Mouse (Mus musculus) liver, embryonic 16.5 days (tissue): Measurements from ENCODE around the gene Krt33a. TPM values are rescaled to one million over a fixed set of nuclear protein-coding genes. Genes with fewer than 3 reads are reported as not detected.

ENCODE experiments used
- ATAC-seq: fragments of 200-750 bp; cut with Nextera tagmentation; 2 replicates; pipeline ENCODE4 v1.8.0; 2017; ENCODE audit warnings: low read depth, mild to moderate bottlenecking, moderate number of reproducible peaks, moderate library complexity
- H3K27ac ChIP-seq: fragments of 300-500 bp; sonication (generic); 2 replicates; pipeline ENCODE4 v1.5.1; 2014; ENCODE audit warnings: mild to moderate bottlenecking, low read length
- H3K27me3 ChIP-seq: fragments of 300-500 bp; sonication (generic); 2 replicates; pipeline ENCODE4 v1.6.1; 2014; ENCODE audit warnings: low read depth, low read length, mixed read lengths; ENCODE audit not compliant: control insufficient read depth, insufficient read depth
- H3K36me3 ChIP-seq: fragments of 300-500 bp; sonication (generic); 2 replicates; pipeline ENCODE4 v1.6.1; 2014; ENCODE audit warnings: mild to moderate bottlenecking; ENCODE audit not compliant: control insufficient read depth, insufficient read depth
- H3K4me1 ChIP-seq: fragments of 300-500 bp; sonication (generic); 2 replicates; pipeline ENCODE4 v1.6.1; 2014; ENCODE audit warnings: low read depth, low read length, mixed read lengths; ENCODE audit not compliant: control insufficient read depth
- H3K4me2 ChIP-seq: fragments of 300-500 bp; sonication (generic); 2 replicates; pipeline ENCODE4 v1.6.1; 2014; ENCODE audit warnings: low read depth, low read length, mixed read lengths
- H3K4me3 ChIP-seq: fragments of 300-500 bp; sonication (generic); 2 replicates; pipeline ENCODE4 v1.5.1; 2014; ENCODE audit warnings: low read depth, mild to moderate bottlenecking, low read length
- H3K9ac ChIP-seq: fragments of 300-500 bp; sonication (generic); 2 replicates; pipeline ENCODE4 v1.6.1; 2014; ENCODE audit warnings: low read depth, low read length
- H3K9me3 ChIP-seq: fragments of 300-500 bp; sonication (generic); replicated peaks from 2 replicates; pipeline ENCODE4 v1.6.1; 2016; ENCODE audit warnings: low read length; ENCODE audit not compliant: control insufficient read depth
- WGBS: fragments of 180-500 bp; shearing (Covaris S2); extraction: QIAGEN DNeasy Blood & Tissue Kit; methylation state at CpG from one replicate; pipeline ENCODE4 v1.1.7; 2014; ENCODE audit not compliant: insufficient replicate concordance; 5-methylcytosine and 5-hydroxymethylcytosine counted together
- polyA plus RNA-seq: library from polyadenylated mRNA; unstranded; fragments of >200 nt; fragmentation: Nextera tagmentation; extraction: Ambion mirVana; gene quantifications from 2 replicates; pipeline ENCODE4 v1.2.1, GENCODE M21; 2015

The Krt33a gene
- polyA plus RNA-seq, 1 experiment from 2014 or later = not detected

DNA sequence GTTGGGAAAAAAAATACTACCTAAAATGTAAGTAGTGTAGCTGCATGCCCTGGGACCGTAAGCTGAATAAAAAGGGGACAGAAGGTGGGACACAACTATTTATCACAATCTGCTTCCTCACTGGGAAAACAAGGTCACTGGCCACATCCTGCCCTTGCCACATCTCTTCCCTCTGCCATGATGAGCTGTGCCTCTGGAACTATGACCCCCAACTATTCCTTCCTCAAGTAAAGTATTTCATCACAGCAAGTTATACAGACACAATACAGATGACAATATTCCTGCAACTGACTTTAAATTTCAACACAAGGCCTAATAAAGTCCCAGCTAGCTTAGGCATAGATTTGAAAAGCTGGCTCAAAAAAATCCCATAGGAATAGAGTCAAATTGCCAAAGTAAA lies 3.5 kb upstream of the Krt33a start:
- 66% methylated on average over 1 of the region's 1 CpGs for WGBS
- Histone ChIP-seq H3K4me2 (no peak overlapping the region), H3K36me3 (no peaks in the 10 kb centered on the region), H3K27ac (no peak overlapping the region), H3K9me3 (no peaks in the 10 kb centered on the region), H3K27me3 (no peaks in the 10 kb centered on the region), H3K4me3 (no peak overlapping the region), H3K9ac (no peak overlapping the region), H3K4me1 (no peaks in the 10 kb centered on the region)
- no peak for ATAC-seq

- H3K27me3 ChIP-seq = no peaks in the 10 kb centered on the region
- H3K4me1 ChIP-seq = no peaks in the 10 kb centered on the region
- H3K9ac ChIP-seq = no peak overlapping the region
- no peak overlapping the region for H3K4me3 ChIP-seq
- no peak overlapping the region for H3K27ac ChIP-seq
- H3K4me2 ChIP-seq = no peak overlapping the region
- no peak for ATAC-seq
- no peaks in the 10 kb centered on the region for H3K36me3 ChIP-seq
- H3K9me3 ChIP-seq = no peaks in the 10 kb centered on the region
- WGBS = 46% methylated on average over 4 of the region's 4 CpGs
Observed at GRCm38 (mm10) chr11:100013691-100014171, 2.3 kb downstream of the Krt33a start.

GRCm38 (mm10) chr11:100010682-100011081 lies 5.3 kb downstream of the Krt33a start:
- Histone ChIP-seq H3K27ac (no peak overlapping the region), H3K4me3 (no peak overlapping the region), H3K9me3 (no peaks in the 10 kb centered on the region), H3K27me3 (no peaks in the 10 kb centered on the region), H3K4me2 (no peak overlapping the region), H3K4me1 (no peaks in the 10 kb centered on the region), H3K9ac (no peak overlapping the region), H3K36me3 (no peaks in the 10 kb centered on the region)
- no peak for ATAC-seq
- WGBS = 55% methylated on average over 5 of the region's 5 CpGs

- no peak for ATAC-seq
- Histone ChIP-seq H3K36me3 (no peaks in the 10 kb centered on the region), H3K4me3 (no peak overlapping the region), H3K27me3 (no peaks in the 10 kb centered on the region), H3K27ac (no peak overlapping the region), H3K4me1 (no peaks in the 10 kb centered on the region), H3K9me3 (no peaks in the 10 kb centered on the region), H3K9ac (no peak overlapping the region), H3K4me2 (no peak overlapping the region)
- 54% methylated on average over 5 of the region's 5 CpGs for WGBS
Observed at GRCm38 (mm10) chr11:100008336-100008735, 7.7 kb downstream of the Krt33a start.

DNA sequence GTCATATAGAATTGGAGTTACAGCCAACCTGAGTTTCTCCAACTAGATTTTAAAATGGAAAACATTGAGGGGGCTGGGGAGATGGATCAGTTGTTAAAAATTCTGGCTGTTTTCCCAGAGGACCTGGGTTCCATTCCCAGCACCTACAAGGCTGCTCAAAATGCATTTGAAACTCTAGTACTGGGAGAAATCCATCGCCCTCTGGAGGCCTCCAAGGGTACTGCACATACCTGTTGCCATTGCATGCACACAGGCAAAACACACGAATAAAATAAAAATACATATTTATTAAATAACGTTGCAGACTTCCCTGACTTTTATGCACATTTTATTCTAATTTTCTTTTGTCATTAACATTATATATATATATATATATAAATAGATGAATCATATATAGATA lies 9.4 kb downstream of the Krt33a start:
- H3K27me3 ChIP-seq = no peaks in the 10 kb centered on the region
- no peak overlapping the region for H3K27ac ChIP-seq
- no peaks in the 10 kb centered on the region for H3K4me1 ChIP-seq
- no peak overlapping the region for H3K9ac ChIP-seq
- no peaks in the 10 kb centered on the region for H3K9me3 ChIP-seq
- no peak overlapping the region for H3K4me3 ChIP-seq
- WGBS = 36% methylated on average over 3 of the region's 3 CpGs
- H3K36me3 ChIP-seq = no peaks in the 10 kb centered on the region
- H3K4me2 ChIP-seq = no peak overlapping the region
- ATAC-seq = no peak

DNA sequence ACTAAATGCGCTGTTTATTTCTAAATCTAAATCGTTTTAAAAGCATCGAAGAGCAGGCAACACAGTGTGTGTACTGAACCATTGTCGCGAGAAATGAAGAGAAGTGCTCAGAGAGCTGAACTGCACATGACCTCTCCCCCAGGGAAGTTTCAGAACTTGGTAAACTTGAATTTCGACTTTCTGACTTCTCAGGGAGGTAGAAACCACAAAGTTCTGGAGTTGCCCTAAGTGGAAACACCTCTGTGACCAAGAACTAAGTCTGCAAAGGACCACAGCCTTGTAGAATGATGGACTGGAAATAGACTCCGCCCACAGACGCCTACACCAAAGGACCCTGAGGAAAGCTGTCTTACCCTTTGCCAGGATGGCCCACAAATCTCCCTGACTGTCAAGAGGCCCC lies 10.1 kb downstream of the Krt33a start:
- no peaks in the 10 kb centered on the region for H3K27me3 ChIP-seq
- no peak for ATAC-seq
- H3K4me3 ChIP-seq = no peak overlapping the region
- no peak overlapping the region for H3K9ac ChIP-seq
- WGBS = 71% methylated on average over 8 of the region's 8 CpGs
- no peak overlapping the region for H3K4me2 ChIP-seq
- no peaks in the 10 kb centered on the region for H3K9me3 ChIP-seq
- H3K36me3 ChIP-seq = no peaks in the 10 kb centered on the region
- no peaks in the 10 kb centered on the region for H3K4me1 ChIP-seq
- no peak overlapping the region for H3K27ac ChIP-seq

DNA sequence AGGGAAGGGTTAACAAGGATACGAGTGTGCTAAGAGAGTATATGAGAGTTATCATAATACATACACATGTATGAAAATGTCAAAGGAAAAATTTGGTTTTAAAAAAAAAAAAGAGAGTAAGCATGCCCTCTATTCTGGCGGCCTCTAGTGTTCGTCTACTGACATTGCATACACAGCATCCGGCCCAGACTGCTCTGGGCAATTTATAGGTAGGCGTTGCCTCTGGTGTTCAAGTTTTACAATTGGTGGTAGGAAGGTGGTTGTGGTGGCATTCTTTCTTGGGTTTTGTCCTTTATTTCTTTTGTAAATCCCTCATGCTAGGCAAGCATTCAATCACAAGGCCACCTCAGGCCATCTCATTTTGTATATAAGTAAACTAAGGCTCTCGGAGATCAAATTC lies 11.2 kb downstream of the Krt33a start:
- no peak overlapping the region for H3K4me2 ChIP-seq
- no peak overlapping the region for H3K9ac ChIP-seq
- no peaks in the 10 kb centered on the region for H3K9me3 ChIP-seq
- H3K36me3 ChIP-seq = no peaks in the 10 kb centered on the region
- H3K4me3 ChIP-seq = no peak overlapping the region
- H3K27ac ChIP-seq = no peak overlapping the region
- ATAC-seq = no peak
- 20% methylated on average over 6 of the region's 6 CpGs for WGBS
- no peaks in the 10 kb centered on the region for H3K4me1 ChIP-seq
- H3K27me3 ChIP-seq = no peaks in the 10 kb centered on the region

DNA sequence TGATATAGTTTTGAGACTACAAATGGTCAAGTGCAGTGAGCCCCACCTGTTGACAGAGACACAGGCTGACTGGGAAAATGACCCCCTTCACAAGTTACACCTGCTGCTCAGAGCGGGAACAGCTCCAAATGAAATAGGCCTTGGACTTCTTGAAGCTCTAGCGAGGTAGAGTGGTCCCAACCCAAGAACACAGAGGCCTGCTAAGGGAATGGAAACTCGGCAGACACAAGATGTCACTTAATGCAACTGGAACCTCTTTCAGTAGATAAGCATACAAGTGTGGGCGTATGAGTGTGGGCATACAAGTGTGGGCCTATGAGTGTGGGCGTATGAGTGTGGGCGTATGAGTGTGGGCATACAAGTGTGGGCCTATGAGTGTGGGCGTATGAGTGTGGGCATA lies 16.9 kb downstream of the Krt33a start:
- WGBS = 71% methylated on average over 7 of the region's 7 CpGs
- Histone ChIP-seq H3K27ac (no peak overlapping the region), H3K9ac (no peak overlapping the region), H3K4me3 (no peak overlapping the region), H3K9me3 (no peaks in the 10 kb centered on the region), H3K4me2 (no peak overlapping the region), H3K36me3 (no peaks in the 10 kb centered on the region), H3K4me1 (no peaks in the 10 kb centered on the region), H3K27me3 (no peaks in the 10 kb centered on the region)
- no peak for ATAC-seq

DNA sequence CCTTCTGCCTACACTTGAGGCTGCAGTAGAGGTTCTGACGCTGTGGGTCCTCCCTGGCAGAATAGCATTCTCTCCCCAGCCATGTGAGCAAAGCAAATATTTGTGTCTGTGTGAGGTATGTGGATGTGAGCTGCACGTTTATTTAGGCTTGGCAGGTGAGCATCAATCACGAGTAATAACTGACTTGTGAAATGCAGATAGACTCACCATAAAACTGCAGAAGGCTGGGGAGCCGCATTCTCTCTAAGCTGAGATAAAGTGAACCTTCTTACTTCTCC lies 21.7 kb downstream of the Krt33a start:
- Histone ChIP-seq H3K36me3 (no peaks in the 10 kb centered on the region), H3K27ac (no peak overlapping the region), H3K4me1 (no peaks in the 10 kb centered on the region), H3K9ac (no peak overlapping the region), H3K4me3 (no peak overlapping the region), H3K27me3 (peaks cover 6% of the 10 kb centered on the region; the same call in 1 of the 2 replicates), H3K4me2 (no peak overlapping the region), H3K9me3 (no peaks in the 10 kb centered on the region)
- ATAC-seq = no peak
- 37% methylated on average over 4 of the region's 4 CpGs for WGBS
